Mouse (Mus musculus) forebrain, embryonic 13.5 days (tissue): ENCODE data around the gene Qpctl. TPM values are rescaled to one million over a fixed set of nuclear protein-coding genes. Genes with fewer than 3 reads are reported as not detected.
"Not testable (repeated sequence)": the region's sequence is repeated elsewhere in the genome, so short reads cannot be mapped to it uniquely, and the experiment has no call there.

Experiments used
- ATAC-seq: fragments of 200-750 bp; cut with Nextera tagmentation; 2 replicates; pipeline ENCODE4 v1.8.0; 2017
- H3K27ac ChIP-seq: fragments of 300-500 bp; sonication (generic); 2 replicates; pipeline ENCODE4 v1.5.1; 2015; ENCODE audit warnings: inconsistent platforms, mild to moderate bottlenecking, moderate library complexity
- H3K27me3 ChIP-seq: fragments of 300-500 bp; sonication (generic); 2 replicates; pipeline ENCODE4 v1.6.1; 2015; ENCODE audit warnings: mild to moderate bottlenecking, inconsistent platforms
- H3K36me3 ChIP-seq: fragments of 300-500 bp; sonication (generic); 2 replicates; pipeline ENCODE4 v1.6.1; 2015; ENCODE audit warnings: mild to moderate bottlenecking, inconsistent platforms; ENCODE audit not compliant: poor library complexity, severe bottlenecking
- H3K4me1 ChIP-seq: fragments of 300-500 bp; sonication (generic); 2 replicates; pipeline ENCODE4 v1.6.1; 2015; ENCODE audit warnings: inconsistent platforms
- H3K4me2 ChIP-seq: fragments of 300-500 bp; sonication (generic); 2 replicates; pipeline ENCODE4 v1.6.1; 2015; ENCODE audit warnings: inconsistent platforms, mild to moderate bottlenecking, moderate library complexity
- H3K4me3 ChIP-seq: fragments of 300-500 bp; sonication (generic); 2 replicates; pipeline ENCODE4 v1.5.1; 2015; ENCODE audit warnings: mild to moderate bottlenecking, inconsistent platforms
- H3K9ac ChIP-seq: fragments of 300-500 bp; sonication (generic); 2 replicates; pipeline ENCODE4 v1.6.1; 2015; ENCODE audit warnings: mild to moderate bottlenecking, inconsistent platforms
- H3K9me3 ChIP-seq: fragments of 300-500 bp; sonication (generic); replicated peaks from 2 replicates; pipeline ENCODE4 v1.6.1; 2016; ENCODE audit warnings: inconsistent platforms
- WGBS: fragments of 180-500 bp; shearing (Covaris S2); methylation state at CpG from one replicate; pipeline ENCODE4 v1.1.7; 2015; 5-methylcytosine and 5-hydroxymethylcytosine counted together
- polyA plus RNA-seq: library from polyadenylated mRNA; unstranded; fragments of >200 nt; fragmentation: Nextera tagmentation; extraction: Ambion mirVana; gene quantifications from 2 replicates; pipeline ENCODE4 v1.2.1, GENCODE M21; 2015

Gene Qpctl
- polyA plus RNA-seq, 1 experiment from 2014 or later = 16.5 TPM

DNA sequence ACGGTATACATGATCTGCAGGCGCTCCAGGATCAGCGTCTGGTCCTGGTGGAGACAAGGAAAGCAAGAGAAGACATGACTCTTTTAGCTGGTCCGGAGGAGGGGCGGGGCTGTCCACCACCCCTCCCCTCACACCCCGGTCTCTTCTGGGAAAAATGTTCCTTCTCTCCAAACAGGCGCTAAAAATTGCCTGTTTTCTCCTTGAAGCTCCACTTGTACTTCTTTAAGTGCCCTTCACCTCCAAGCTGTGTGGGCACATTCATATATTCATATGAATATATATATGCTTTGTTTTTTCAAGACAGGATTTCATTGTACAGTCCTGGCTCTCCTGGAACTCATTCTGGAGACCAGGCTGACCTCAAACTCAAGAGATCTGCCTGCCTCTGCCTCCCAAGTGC lies 13.8 kb upstream of the Qpctl start:
- peaks cover 46% of the 10 kb centered on the region for H3K27me3 ChIP-seq
- 78% methylated on average over 7 of the region's 7 CpGs for WGBS
- H3K4me3 ChIP-seq = no peak overlapping the region
- no peak overlapping the region for H3K9ac ChIP-seq
- no peak for ATAC-seq
- H3K27ac ChIP-seq = no peak overlapping the region
- peaks cover 44% of the 10 kb centered on the region for H3K4me1 ChIP-seq
- H3K4me2 ChIP-seq = no peak overlapping the region
- peaks cover 8% of the 10 kb centered on the region; the same call in 1 of the 2 replicates for H3K9me3 ChIP-seq
- no peaks in the 10 kb centered on the region for H3K36me3 ChIP-seq

DNA sequence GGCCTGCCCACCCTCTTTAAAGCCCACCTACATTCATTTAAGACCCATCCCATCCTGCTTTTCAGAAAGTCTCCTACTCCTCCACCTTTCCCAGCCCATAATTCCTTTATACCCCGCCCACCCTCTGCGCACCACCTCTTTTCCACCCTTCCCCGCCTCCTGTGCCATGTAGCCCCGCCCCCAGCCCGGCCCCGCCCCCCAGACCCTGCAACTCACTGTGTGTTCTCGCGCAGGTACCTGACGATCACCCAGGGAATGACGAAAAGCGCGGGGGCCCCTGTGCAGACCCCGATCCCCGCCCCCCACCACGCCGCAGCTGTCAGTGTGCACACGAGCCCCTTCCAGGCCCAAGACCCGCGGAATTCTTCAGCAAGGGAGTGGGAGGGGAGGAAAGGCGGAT lies 11.0 kb upstream of the Qpctl start:
- Histone ChIP-seq H3K4me2 (peak overlapping the region; percentile 64), H3K4me1 (peaks cover 41% of the 10 kb centered on the region), H3K4me3 (peak overlapping the region; percentile 40), H3K27ac (no peak overlapping the region), H3K36me3 (no peaks in the 10 kb centered on the region), H3K9me3 (no peaks in the 10 kb centered on the region), H3K9ac (peak overlapping the region; percentile 51), H3K27me3 (peaks cover 43% of the 10 kb centered on the region)
- WGBS = 2% methylated on average over 20 of the region's 20 CpGs
- peak; percentile 22; the same call in 1 of the 2 replicates for ATAC-seq

GRCm38 (mm10) chr7:19159411-19159810 lies 10.3 kb upstream of the Qpctl start:
- H3K36me3 ChIP-seq = peaks cover 7% of the 10 kb centered on the region
- peak overlapping the region; percentile 64 for H3K4me2 ChIP-seq
- no peak overlapping the region for H3K27ac ChIP-seq
- 0 out of 2 replicates have a peak overlapping the region, but pooled peaks have one; percentile 23 for H3K9ac ChIP-seq
- H3K4me1 ChIP-seq = peaks cover 34% of the 10 kb centered on the region
- H3K27me3 ChIP-seq = peaks cover 36% of the 10 kb centered on the region
- no peaks in the 10 kb centered on the region for H3K9me3 ChIP-seq
- peak overlapping the region; percentile 40; the same call in 1 of the 2 replicates for H3K4me3 ChIP-seq
- no peak for ATAC-seq
- 13% methylated on average over 18 of the region's 18 CpGs for WGBS

DNA sequence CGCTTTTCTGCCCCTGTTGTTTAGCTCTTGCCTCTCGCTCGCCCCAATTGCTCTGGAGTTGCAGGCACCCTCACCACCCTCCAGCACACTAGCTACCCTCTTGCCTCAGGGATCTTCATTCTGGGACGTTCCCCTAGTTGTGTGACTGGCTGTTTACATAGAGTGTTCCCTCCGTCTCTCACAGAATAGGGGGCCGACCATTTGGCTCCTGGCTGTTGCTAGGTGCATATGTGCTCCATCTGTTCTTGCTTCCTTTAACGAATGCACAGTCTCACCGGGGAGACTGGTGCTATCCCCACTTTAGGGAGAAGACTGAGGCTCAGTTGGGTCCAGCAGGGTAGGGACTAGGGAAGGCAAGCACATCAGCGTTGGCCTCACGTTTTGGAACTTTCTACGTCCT lies 9.5 kb upstream of the Qpctl start:
- peak; percentile 29; the same call in 1 of the 2 replicates for ATAC-seq
- Histone ChIP-seq H3K4me1 (peaks cover 30% of the 10 kb centered on the region), H3K27ac (no peak overlapping the region; the same call in 1 of the 2 replicates), H3K9me3 (no peaks in the 10 kb centered on the region), H3K36me3 (peaks cover 15% of the 10 kb centered on the region), H3K27me3 (peaks cover 28% of the 10 kb centered on the region), H3K9ac (peak overlapping the region; percentile 26; the same call in 1 of the 2 replicates), H3K4me3 (no peak overlapping the region), H3K4me2 (no peak overlapping the region)
- 64% methylated on average over 11 of the region's 11 CpGs for WGBS

DNA sequence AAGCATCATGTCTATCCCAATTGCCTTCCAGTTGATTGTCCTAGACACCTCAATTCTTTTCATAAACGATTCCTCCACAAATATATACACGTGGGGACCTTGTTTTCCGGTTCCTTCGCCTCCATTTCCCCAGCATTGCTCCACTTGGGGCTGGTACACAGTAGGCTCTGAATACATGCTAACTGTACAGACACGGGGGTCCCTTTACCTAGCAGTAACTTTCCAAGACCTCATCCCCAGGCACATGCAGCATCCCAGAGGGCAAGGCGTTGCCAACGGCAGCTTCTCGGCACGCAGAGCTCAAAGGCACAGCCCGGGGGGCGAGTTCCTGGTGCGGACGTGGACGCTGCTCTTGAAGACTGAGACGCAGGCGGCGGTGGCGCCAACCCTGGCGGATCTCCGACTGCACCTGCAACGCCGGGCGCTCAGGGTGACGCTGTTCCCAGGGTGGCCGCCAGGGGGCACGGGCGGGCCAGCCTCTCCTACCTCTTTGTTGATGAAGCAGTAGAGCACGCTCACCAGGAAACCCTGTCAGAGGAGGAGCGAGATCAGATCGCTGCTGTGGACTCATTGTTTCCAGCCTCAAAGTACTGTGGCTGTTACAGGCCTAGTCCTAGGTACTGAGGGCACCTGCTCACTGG lies 8.2 kb upstream of the Qpctl start:
- peak overlapping the region; percentile 24 for H3K4me3 ChIP-seq

GRCm38 (mm10) chr7:19155825-19156475 lies 6.9 kb upstream of the Qpctl start:
- Histone ChIP-seq H3K36me3 (peaks cover 37% of the 10 kb centered on the region), H3K27me3 (peaks cover 23% of the 10 kb centered on the region), H3K4me1 (peaks cover 34% of the 10 kb centered on the region), H3K4me3 (no peak overlapping the region), H3K9me3 (no peaks in the 10 kb centered on the region), H3K4me2 (no peak overlapping the region), H3K27ac (no peak overlapping the region), H3K9ac (no peak overlapping the region)
- 60% methylated on average over 13 of the region's 13 CpGs for WGBS
- no peak for ATAC-seq

More for the DNA sequence above, 8.2 kb upstream of the Qpctl start:
- Histone ChIP-seq H3K27me3 (peaks cover 26% of the 10 kb centered on the region), H3K4me2 (peak overlapping the region; percentile 54), H3K9me3 (no peaks in the 10 kb centered on the region), H3K36me3 (peaks cover 28% of the 10 kb centered on the region), H3K27ac (peak overlapping the region; percentile 81), H3K9ac (peak overlapping the region; percentile 45; the same call in 1 of the 2 replicates), H3K4me1 (peaks cover 30% of the 10 kb centered on the region)
- WGBS = 6% methylated on average over 30 of the region's 30 CpGs
- ATAC-seq = peak; percentile 77

GRCm38 (mm10) chr7:19154796-19155195 lies 5.7 kb upstream of the Qpctl start:
- H3K9ac ChIP-seq = no peak overlapping the region
- ATAC-seq = no peak
- no peak overlapping the region for H3K4me3 ChIP-seq
- no peaks in the 10 kb centered on the region for H3K9me3 ChIP-seq
- H3K27ac ChIP-seq = no peak overlapping the region
- peaks cover 37% of the 10 kb centered on the region for H3K36me3 ChIP-seq
- WGBS = 72% methylated on average over 8 of the region's 8 CpGs
- no peak overlapping the region for H3K4me2 ChIP-seq
- peaks cover 36% of the 10 kb centered on the region for H3K4me1 ChIP-seq
- peaks cover 12% of the 10 kb centered on the region for H3K27me3 ChIP-seq

GRCm38 (mm10) chr7:19151121-19151520 lies 2.0 kb upstream of the Qpctl start:
- not testable (repeated sequence) for ATAC-seq, H3K9ac ChIP-seq, H3K27me3 ChIP-seq, H3K9me3 ChIP-seq, H3K27ac ChIP-seq
- Histone ChIP-seq H3K4me2 (peak overlapping the region; percentile 86; the same call in 1 of the 2 replicates), H3K4me3 (peak overlapping the region; percentile 70; the same call in 1 of the 2 replicates), H3K4me1 (peaks cover 31% of the 10 kb centered on the region), H3K36me3 (peaks cover 37% of the 10 kb centered on the region)
- 90% methylated on average over 10 of the region's 10 CpGs for WGBS

DNA sequence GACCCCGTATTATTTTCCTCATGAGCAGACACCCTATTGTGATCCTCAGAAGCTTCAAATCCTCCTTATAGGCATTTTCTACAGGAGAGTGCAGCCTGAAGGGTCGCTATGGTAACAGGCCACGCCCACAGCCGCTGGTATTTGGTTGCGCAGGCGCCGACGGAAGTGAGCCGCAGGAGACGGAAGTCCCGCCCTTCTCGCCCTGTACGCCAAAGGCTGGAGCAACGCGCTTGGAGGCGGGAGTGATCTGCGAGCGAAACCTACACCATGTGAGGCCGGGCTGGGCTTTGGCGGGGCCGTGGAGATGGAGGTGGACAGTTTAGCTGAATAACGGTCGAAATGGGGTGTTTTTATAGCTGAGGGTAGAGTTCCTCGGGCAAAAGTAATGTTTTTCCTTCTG lies 535 bp upstream of the Qpctl start, which contains the start of gene Snrpd2:
Snrpd2 (plus strand) TSS at position 97 of the 400 bp plus-strand sequence.
- under 1% methylated on average over 24 of the region's 24 CpGs for WGBS
- peak; percentile 92 for ATAC-seq
- H3K4me2 ChIP-seq = peak within 1 kb of the TSS; percentile 86

DNA sequence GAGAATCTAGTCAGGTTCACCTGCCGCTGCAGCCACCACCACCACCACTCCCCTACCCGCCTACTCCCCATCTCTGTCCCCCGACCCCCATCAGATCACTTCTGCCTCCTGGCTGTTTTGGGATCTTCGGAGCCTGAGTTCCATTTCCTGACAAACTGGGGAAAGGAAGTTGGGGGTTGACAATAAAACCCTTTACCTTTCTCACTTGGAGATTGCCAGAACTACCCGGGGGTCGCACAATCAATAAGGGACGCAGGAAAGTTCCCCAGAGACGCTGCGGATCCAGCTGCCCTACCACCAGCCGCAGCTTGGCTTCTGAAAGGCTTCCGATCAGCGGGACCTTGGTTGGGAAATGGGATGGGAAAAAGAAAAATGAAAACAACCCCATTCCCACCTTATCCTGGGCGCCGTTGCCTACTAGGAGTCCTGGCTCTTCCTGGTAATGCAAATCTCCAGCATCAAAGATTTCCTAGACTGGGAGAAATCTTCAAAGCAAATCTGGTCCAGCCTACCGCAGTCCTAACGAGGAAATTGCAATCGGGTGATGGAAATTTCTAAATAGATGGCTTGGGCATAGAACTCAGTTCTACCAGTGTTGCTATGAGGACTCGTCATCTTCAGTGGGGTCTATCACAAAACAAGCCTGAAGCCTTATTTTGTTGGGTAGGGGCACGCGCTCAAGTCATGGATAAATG lies 764 bp downstream of the Qpctl start:
- WGBS = 14% methylated on average over 20 of the region's 20 CpGs
- ATAC-seq = no peak
- peak overlapping the region; percentile 86 for H3K4me2 ChIP-seq

More for the DNA sequence above, 535 bp upstream of the Qpctl start, which contains the start of gene Snrpd2:
- Histone ChIP-seq H3K4me1 (peaks cover 31% of the 10 kb centered on the region), H3K9me3 (no peaks in the 10 kb centered on the region), H3K36me3 (peaks cover 35% of the 10 kb centered on the region), H3K27ac (peak within 1 kb of the TSS; percentile 86), H3K9ac (peak within 1 kb of the TSS; percentile 84), H3K27me3 (no peaks in the 10 kb centered on the region), H3K4me3 (peak within 1 kb of the TSS; percentile 70)

DNA sequence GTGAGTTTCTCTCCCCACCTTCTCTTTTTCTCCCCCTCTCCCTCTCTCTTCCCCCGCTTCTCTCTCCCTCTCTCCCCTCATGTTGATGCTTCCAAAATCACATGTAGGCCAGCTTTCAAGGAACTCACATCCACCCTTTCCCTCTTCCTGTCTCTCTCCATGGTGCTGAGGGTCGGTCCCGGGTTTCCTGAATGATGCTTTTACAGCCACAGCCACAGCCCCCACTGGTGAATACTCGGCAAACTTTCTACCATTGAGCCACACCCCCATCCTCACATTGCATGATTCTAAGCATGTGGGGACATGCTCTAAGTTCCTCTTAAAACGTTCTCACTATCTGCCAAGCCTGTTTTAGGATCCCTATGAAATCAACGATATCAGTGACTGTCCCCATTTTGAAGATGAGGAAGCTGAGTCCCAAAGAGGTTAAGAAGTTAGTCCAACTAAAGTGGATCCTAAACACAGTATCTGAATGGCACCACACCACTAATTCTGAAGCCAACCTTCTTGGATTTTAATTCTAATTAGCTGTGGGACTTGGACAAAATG lies 1.5 kb downstream of the Qpctl start:
- H3K27ac ChIP-seq = no peak overlapping the region
- peaks cover 31% of the 10 kb centered on the region for H3K4me1 ChIP-seq
- peaks cover 20% of the 10 kb centered on the region for H3K36me3 ChIP-seq
- ATAC-seq = no peak
- peak overlapping the region; percentile 86 for H3K4me2 ChIP-seq
- H3K4me3 ChIP-seq = peak overlapping the region; percentile 70; the same call in 1 of the 2 replicates
- peak overlapping the region; percentile 34 for H3K9ac ChIP-seq
- no peaks in the 10 kb centered on the region for H3K27me3 ChIP-seq
- WGBS = 56% methylated on average over 6 of the region's 6 CpGs
- no peaks in the 10 kb centered on the region for H3K9me3 ChIP-seq

More for the DNA sequence above, 764 bp downstream of the Qpctl start:
- peak overlapping the region; percentile 86 for H3K27ac ChIP-seq
- no peaks in the 10 kb centered on the region for H3K9me3 ChIP-seq
- no peaks in the 10 kb centered on the region for H3K27me3 ChIP-seq
- peaks cover 31% of the 10 kb centered on the region for H3K4me1 ChIP-seq
- peak overlapping the region; percentile 71 for H3K9ac ChIP-seq
- peaks cover 22% of the 10 kb centered on the region for H3K36me3 ChIP-seq
- H3K4me3 ChIP-seq = peak overlapping the region; percentile 70
